Mouse (Mus musculus) kidney, postnatal 0 days (tissue): ENCODE measurements around the gene Dmwd. TPM values are rescaled to one million over a fixed set of nuclear protein-coding genes. Genes with fewer than 3 reads are reported as not detected.
"Not testable (repeated sequence)": the region's sequence is repeated elsewhere in the genome, so short reads cannot be mapped to it uniquely, and the experiment has no call there.

Experiments
- ATAC-seq: fragments of 200-750 bp; cut with Nextera tagmentation; replicated peaks from 2 replicates; pipeline ENCODE4 v1.8.0; 2017; ENCODE audit warnings: low read depth, moderate number of reproducible peaks, moderate TSS enrichment, moderate library complexity; ENCODE audit not compliant: low FRiP score
- DNase-seq: peaks from one replicate; pipeline ENCODE4 v3.0.0-alpha.2; 2016; ENCODE audit warnings: low spot score
- H3K27ac ChIP-seq: fragments of 300-500 bp; sonication (generic); 2 replicates; pipeline ENCODE4 v1.5.1; 2014; ENCODE audit warnings: mild to moderate bottlenecking
- H3K27me3 ChIP-seq: fragments of 300-500 bp; sonication (generic); 2 replicates; pipeline ENCODE4 v1.6.1; 2014; ENCODE audit warnings: low read length, mixed read lengths; ENCODE audit not compliant: insufficient read depth
- H3K36me3 ChIP-seq: fragments of 300-500 bp; sonication (generic); 2 replicates; pipeline ENCODE4 v1.6.1; 2014; ENCODE audit warnings: low read length, mixed read lengths; ENCODE audit not compliant: insufficient read depth
- H3K4me1 ChIP-seq: fragments of 300-500 bp; sonication (generic); replicated peaks from 2 replicates; pipeline ENCODE4 v1.6.1; 2014; ENCODE audit warnings: antibody characterized with exemption, low read length, mixed read lengths; ENCODE audit not compliant: insufficient read depth
- H3K4me2 ChIP-seq: fragments of 300-500 bp; sonication (generic); 2 replicates; pipeline ENCODE4 v1.6.1; 2014; ENCODE audit warnings: mild to moderate bottlenecking, low read length, moderate library complexity, mixed read lengths
- H3K4me3 ChIP-seq: fragments of 300-500 bp; sonication (generic); replicated peaks from 2 replicates; pipeline ENCODE4 v1.5.1; 2014; ENCODE audit warnings: low read depth, low read length
- H3K9ac ChIP-seq: fragments of 300-500 bp; sonication (generic); 2 replicates; pipeline ENCODE4 v1.6.1; 2014; ENCODE audit warnings: low read depth, low read length
- H3K9me3 ChIP-seq: fragments of 300-500 bp; sonication (generic); replicated peaks from 2 replicates; pipeline ENCODE4 v1.6.1; 2016; ENCODE audit warnings: low read length, inconsistent platforms, mixed read lengths
- CTCF ChIP-seq: IDR thresholded peaks from 2 replicates; pipeline ENCODE4 v1.5.1; 2016; ENCODE audit warnings: antibody characterized with exemption, low read depth, mild to moderate bottlenecking, moderate library complexity
- WGBS: fragments of 180-500 bp; shearing (Covaris S2); extraction: QIAGEN DNeasy Blood & Tissue Kit; methylation state at CpG from one replicate; pipeline ENCODE4 v1.1.7; 2014; 5-methylcytosine and 5-hydroxymethylcytosine counted together
- polyA plus RNA-seq: library from polyadenylated mRNA; unstranded; fragments of >200 nt; fragmentation: Nextera tagmentation; extraction: Ambion mirVana; gene quantifications from 2 replicates; pipeline ENCODE4 v1.2.1, GENCODE M21; 2015

The Dmwd gene
- polyA plus RNA-seq, 1 experiment from 2014 or later: 16.9 TPM

DNA sequence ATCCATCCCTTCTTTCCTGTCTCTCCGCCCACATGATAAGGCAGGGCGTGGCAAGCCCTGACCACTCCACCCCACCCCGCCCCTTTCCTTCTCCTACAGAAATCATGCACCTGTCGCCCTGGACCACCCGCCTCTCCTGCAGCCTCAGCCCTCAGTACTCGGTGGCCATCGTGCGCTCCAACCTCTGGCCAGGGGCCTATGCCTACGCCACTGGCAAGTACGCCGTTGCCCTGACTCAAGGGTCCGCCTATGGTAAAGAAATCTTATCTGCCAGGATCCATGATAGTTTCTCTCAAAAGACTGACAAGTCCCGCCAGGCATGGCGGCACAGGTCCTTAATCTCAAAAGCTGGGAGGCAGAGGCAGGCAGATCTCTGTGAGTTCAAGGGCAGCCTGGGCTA is 8.1 kb upstream of the Dmwd start:
- H3K9me3 ChIP-seq: no peaks in the 10 kb centered on the region
- no peak overlapping the region for H3K27ac ChIP-seq
- H3K9ac ChIP-seq: no peak overlapping the region
- peaks cover 19% of the 10 kb centered on the region; the same call in 1 of the 2 replicates for H3K27me3 ChIP-seq
- WGBS: 62% methylated on average over 10 of the region's 14 CpGs
- TF ChIP-seq CTCF: no peak
- DNase-seq: no peak
- H3K4me3 ChIP-seq: no peak overlapping the region
- no peak for ATAC-seq
- H3K4me2 ChIP-seq: no peak overlapping the region
- H3K36me3 ChIP-seq: no peaks in the 10 kb centered on the region
- H3K4me1 ChIP-seq: no peaks in the 10 kb centered on the region

DNA sequence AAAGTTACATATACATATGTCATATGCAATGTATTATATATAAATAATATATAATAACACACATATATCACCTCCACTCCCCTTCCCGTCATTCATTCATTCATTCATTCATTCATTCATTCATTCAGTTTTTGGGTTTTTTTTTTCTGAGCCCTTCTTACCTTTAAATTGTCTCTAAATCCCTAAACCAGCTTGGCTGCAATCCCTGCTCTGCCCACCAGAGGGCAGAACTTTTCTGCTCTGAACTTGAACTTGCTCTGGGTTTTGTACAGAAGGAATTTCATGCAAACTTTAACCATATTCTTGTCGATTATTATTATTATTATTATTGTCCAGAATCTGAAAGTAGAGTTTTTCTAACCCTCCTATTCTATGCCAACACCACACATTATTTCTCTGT is 7.3 kb upstream of the Dmwd start:
- H3K9ac ChIP-seq: no peak overlapping the region
- H3K4me1 ChIP-seq: no peaks in the 10 kb centered on the region
- H3K9me3 ChIP-seq: no peaks in the 10 kb centered on the region
- DNase-seq (peak; percentile 79), ATAC-seq (no peak)
- 3% methylated on average over 2 of the region's 2 CpGs for WGBS
- H3K27me3 ChIP-seq: peaks cover 19% of the 10 kb centered on the region; the same call in 1 of the 2 replicates
- peak; percentile 83 for TF ChIP-seq CTCF
- no peak overlapping the region for H3K27ac ChIP-seq
- H3K4me3 ChIP-seq: no peak overlapping the region
- no peak overlapping the region for H3K4me2 ChIP-seq
- no peaks in the 10 kb centered on the region for H3K36me3 ChIP-seq

DNA sequence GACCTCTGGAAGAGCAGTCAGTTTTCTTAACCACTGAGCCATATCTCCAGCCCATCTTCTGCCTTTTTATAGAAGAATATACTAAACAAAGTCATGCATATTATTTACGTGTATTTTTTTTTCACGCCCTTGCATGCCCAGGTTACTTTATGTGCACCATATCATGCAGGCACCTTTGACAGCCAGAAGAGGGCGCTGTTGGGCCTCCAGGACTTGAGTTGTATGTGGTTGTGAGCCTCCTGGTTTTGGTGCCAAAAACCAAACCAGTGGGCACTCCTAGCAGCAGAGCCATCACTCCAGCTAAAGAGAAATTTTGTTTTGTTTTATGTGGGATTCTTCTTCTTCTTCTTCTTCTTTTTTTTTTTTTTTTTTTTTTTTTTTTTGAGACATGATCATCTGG is 6.5 kb upstream of the Dmwd start:
- DNase-seq: no peak
- peaks cover 18% of the 10 kb centered on the region; the same call in 1 of the 2 replicates for H3K27me3 ChIP-seq
- WGBS: 54% methylated on average over 3 of the region's 3 CpGs
- H3K9ac ChIP-seq: no peak overlapping the region
- peak; percentile 66 for TF ChIP-seq CTCF
- no peak for ATAC-seq
- H3K27ac ChIP-seq: no peak overlapping the region
- no peaks in the 10 kb centered on the region for H3K9me3 ChIP-seq
- H3K4me2 ChIP-seq: no peak overlapping the region
- H3K4me1 ChIP-seq: no peaks in the 10 kb centered on the region
- H3K4me3 ChIP-seq: no peak overlapping the region
- H3K36me3 ChIP-seq: no peaks in the 10 kb centered on the region

DNA sequence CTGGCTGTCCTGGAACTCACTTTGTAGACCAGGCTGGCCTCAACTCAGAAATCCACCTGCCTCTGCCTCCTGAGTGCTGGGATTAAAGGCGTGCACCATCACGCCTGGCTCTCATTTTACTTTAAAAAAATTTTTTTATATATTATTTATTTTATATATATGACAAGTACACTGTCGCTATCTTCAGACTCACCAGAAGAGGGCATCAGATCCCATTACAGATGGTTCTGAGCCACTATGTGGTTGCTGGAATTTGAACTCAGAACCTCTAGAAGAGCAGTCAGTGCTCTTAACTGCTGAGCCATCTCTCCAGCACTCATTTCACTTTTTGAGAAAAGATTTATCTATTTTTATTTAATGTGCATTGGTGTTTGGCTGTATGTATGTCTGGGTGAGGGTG is 5.0 kb upstream of the Dmwd start:
- H3K4me3 ChIP-seq, H3K4me2 ChIP-seq, H3K9me3 ChIP-seq, H3K27ac ChIP-seq, DNase-seq, H3K4me1 ChIP-seq, ATAC-seq, H3K36me3 ChIP-seq, H3K9ac ChIP-seq, H3K27me3 ChIP-seq: not testable (repeated sequence)
- WGBS: 54% methylated on average over 3 of the region's 3 CpGs
- TF ChIP-seq CTCF: peak; percentile 49; the same call in 1 of the 2 replicates

DNA sequence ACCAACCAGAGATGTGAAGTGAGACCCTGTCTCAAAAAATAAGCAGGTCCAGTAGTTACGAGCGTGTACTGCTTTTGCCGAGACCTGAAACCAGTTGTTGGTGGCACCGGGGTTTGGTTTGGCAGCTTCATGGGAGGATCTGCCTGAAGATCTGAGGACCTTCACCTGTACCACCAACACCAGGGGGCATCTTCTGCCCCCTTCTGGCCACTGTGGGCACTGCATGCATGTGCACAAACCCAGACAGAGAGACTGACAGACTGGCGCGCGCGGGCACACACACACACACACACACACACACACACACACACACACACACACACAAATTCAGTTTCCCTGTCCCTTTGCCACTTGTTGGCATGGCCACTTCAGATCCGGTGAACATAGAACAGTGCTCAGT is 2.5 kb upstream of the Dmwd start:
- Histone ChIP-seq H3K4me3 (no peak overlapping the region), H3K27me3 (no peaks in the 10 kb centered on the region), H3K27ac (no peak overlapping the region), H3K36me3 (no peaks in the 10 kb centered on the region; the same call in 1 of the 2 replicates), H3K4me1 (peaks cover 11% of the 10 kb centered on the region), H3K9me3 (no peaks in the 10 kb centered on the region), H3K9ac (no peak overlapping the region), H3K4me2 (no peak overlapping the region)
- 82% methylated on average over 9 of the region's 9 CpGs for WGBS
- DNase-seq (no peak), ATAC-seq (no peak)
- TF ChIP-seq CTCF: peak; percentile 70

DNA sequence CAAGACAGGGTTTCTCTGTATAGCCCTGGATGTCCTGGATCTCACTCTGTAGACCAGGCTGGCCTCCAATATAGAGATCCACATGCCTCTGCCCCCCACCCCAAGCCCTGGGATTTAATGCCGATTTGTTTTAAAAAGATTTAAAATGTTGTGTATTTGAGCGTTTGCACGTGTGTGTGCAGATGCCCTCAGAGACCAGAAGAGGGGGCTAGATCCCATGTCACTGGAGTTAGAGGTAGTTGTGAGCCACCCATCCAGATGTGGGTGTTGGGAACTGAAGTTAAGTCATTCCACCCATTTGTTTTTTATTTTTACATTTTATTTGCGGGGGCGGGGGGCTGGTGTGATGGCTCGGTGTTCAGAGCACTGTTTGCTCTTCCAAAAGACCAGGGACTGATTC is 1.5 kb upstream of the Dmwd start:
- H3K9me3 ChIP-seq: no peaks in the 10 kb centered on the region
- TF ChIP-seq CTCF: peak; percentile 20; the same call in 1 of the 2 replicates

DNA sequence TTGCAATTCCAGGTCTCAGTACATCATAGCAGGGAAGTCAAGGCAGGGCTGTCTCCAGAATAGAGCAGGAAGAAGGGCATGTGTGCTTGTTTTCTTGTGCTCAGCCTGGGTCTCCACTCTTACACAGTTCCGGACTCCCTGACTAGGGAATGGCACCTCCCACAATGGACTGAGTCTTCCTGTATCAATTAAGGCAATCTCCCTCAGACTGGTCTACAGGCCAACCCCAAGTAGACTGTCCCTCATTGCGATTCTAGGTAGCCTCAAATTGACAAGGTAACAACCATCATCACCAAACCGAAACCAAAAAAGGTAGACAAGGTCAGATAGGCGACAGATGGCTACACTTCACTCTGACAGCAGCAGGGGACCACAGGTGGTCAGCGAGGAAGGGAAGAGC is 796 bp upstream of the Dmwd start:
- Histone ChIP-seq H3K4me2 (peak overlapping the region; percentile 81), H3K9me3 (no peaks in the 10 kb centered on the region), H3K4me1 (peaks cover 11% of the 10 kb centered on the region), H3K27ac (no peak overlapping the region; the same call in 1 of the 2 replicates), H3K4me3 (peak overlapping the region; percentile 72; the same call in 1 of the 2 replicates), H3K27me3 (no peaks in the 10 kb centered on the region), H3K9ac (peak overlapping the region; percentile 43; the same call in 1 of the 2 replicates), H3K36me3 (peaks cover 7% of the 10 kb centered on the region)
- 46% methylated on average over 5 of the region's 5 CpGs for WGBS
- DNase-seq (no peak), ATAC-seq (no peak)
- no peak for TF ChIP-seq CTCF

More for the DNA sequence above, 1.5 kb upstream of the Dmwd start:
- 94% methylated on average over 6 of the region's 6 CpGs for WGBS
- Histone ChIP-seq H3K36me3 (no peaks in the 10 kb centered on the region; the same call in 1 of the 2 replicates), H3K27ac (no peak overlapping the region), H3K4me2 (no peak overlapping the region), H3K4me1 (peaks cover 11% of the 10 kb centered on the region), H3K27me3 (no peaks in the 10 kb centered on the region), H3K4me3 (no peak overlapping the region), H3K9ac (no peak overlapping the region)
- DNase-seq (no peak), ATAC-seq (no peak)
